Mouse (Mus musculus) adrenal gland, adult 18-20 months (tissue): ENCODE results near the gene Ucp3. TPM values are rescaled to one million over a fixed set of nuclear protein-coding genes. Genes with fewer than 3 reads are reported as not detected.
"Not testable (repeated sequence)": the region's sequence is repeated elsewhere in the genome, so short reads cannot be mapped to it uniquely, and the experiment has no call there.

Experiments
- DNase-seq, 2 experiments: peaks; one replicate each; pipeline ENCODE4 v3.0.0; 2021 to 2022; ENCODE audit warnings: low spot score in 2 of 2
- total RNA-seq, 2 experiments: library from RNA; stranded (reverse); gene quantifications; 1 replicate in 1 of 2; 2 replicates in 1 of 2; pipeline ENCODE4 v1.2.3; 2021

Gene Ucp3
- total RNA-seq, 2 experiments from 2014 or later: 19.5 to 30.1 TPM

DNA sequence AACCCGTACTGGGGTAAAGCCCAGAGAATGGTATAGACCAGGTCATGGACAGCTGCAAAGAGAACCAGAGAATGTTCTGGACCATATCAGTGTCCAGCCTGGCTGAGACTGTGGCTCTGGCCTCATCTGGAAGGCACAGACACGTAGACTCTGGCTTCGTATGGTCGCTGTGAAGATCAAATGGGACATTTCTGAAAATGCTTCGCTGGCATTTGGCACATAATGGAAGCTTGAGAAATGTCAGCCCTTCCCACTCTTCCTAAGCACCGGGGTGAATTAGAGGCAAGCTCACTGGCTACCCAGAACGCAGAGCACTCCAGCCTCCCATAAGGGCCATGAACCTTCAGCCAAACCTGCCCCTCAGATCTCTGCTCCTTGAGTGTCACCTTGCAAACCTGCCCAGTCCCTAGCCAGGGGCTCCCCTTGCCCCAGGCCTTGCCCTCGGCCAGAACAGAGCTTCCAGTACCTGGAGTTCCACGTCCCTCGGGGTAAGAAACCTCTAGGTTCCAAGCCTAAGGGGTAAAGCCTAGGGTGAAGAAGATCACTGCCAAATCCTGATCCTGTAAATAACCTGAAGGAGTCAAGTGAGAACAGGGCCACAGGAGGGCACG, 1.9 kb upstream of the Ucp3 start:
- DNase-seq: no peak

DNA sequence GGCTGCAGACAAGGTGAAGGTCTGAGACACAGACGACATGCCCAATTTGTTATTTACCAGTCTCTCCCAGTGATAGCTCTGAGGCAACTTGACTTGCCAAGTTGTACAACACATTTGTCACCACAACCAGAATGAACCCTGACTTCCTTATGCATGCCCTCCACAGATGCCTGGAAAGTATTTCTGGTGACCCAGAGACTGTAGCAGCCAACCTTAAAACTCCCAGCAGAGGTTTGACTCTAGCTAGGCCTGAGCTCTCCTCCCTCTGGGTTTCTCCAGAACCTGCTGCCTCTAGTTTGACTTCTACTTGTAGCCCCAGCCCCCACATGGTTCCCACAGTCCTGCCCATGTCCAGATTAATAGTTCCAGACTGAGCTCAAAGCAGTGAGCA, 1.4 kb upstream of the Ucp3 start:
- DNase-seq: no peak

DNA sequence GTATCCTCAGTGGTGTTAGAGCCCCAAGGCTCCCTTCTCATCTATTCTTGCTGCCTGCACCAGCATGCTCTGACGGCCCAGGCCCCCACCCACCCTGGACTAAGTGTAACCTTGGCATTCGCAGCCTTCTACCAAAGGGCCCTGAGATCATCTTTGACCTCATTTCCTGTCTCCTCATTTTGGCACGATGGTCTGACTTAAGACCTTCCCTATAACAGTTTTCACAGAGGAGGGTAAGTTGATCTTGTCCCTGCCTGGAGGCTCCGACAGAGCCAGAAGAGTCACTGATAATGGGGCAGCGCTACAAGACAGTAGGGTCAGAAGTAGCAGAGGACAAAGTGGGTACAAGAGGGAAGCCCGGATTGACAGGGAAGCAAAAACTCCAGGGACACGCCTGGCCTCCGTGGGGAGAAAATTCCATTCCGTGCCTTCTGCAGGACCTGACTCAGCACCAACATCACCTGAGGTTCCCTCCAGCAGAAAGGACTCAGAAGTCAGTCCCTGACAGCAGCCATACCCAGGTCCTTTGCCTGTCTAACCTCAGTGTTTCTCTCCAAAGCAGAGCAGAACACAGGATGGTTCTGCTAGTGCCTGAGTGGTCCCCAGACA, 1.2 kb downstream of the Ucp3 start:
- no peak for DNase-seq

DNA sequence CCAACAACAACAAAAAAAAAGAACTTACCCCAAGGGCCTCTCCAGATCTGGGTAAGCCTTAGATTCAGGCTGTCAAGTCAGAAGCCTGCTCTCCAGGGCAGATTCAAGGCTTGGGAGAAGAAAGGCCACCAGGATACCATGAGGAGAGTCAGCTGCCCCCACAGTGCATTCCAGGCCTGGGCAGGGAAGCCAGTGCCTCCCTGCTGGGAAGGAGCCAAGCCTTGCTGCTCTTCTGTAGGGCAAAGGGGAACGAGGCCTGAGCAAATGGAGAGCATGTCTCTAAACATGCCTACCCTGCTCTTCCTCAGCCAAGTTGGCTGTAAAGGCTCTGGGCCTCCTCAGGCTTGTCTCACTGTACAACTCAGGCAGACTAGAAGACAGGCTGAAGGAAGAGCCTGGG, 1.9 kb downstream of the Ucp3 start:
- no peak for DNase-seq

DNA sequence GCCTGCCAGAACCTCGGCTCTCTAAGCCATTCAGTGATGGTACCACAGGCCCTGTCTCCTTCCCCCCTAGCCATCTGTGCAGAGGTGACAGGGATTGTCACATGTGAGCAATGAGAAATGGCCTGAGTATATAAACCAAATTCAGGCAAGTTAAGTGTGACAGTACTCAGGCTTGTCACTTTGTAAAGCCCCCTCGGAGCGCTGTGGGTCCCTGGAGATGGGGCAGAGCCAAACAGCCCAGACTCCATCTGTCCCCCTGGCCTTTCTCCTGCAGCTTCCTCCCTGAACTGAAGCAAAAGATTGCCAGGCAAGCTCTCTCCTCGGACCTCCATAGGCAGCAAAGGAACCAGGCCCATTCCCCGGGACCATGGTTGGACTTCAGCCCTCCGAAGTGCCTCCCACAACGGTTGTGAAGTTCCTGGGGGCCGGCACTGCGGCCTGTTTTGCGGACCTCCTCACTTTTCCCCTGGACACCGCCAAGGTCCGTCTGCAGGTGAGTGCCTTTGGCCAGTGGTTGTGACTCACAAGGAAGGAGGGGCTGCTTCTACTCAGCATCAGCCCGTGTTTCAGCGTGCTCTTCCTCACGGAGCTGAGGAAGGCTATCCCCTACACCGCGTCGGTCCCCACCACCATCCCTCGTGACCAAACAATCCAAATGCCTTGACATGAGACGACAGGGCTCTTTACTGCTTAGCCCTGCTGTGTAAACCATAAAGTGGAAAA, 6.5 kb downstream of the Ucp3 start:
- DNase-seq: no peak

DNA sequence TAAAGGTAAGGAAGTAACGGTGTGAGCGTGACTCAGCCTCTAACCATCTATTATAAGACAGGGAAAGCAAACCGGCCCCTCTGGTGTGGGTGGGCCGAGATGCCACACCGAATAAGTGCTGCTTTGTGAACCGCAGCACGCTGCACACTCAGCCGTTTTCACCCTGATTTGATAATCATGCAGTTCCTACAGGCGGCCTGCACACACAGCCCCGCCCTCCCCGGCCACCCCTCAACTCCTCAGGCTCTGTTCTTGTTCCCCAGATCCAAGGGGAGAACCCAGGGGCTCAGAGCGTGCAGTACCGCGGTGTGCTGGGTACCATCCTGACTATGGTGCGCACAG, 7.0 kb downstream of the Ucp3 start:
- no peak for DNase-seq

DNA sequence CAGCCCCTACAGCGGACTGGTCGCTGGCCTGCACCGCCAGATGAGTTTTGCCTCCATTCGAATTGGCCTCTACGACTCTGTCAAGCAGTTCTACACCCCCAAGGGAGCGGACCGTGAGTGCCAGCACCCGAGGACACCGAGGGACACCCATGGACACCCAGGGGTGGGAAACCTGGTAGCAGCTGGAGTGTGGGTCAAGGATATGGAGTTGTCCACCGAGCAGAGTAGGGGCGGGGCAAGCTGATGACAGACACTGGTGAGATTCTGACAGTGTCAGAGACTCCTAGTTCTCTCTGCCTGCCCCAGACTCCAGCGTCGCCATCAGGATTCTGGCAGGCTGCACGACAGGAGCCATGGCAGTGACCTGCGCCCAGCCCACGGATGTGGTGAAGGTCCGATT, 7.4 kb downstream of the Ucp3 start:
- no peak for DNase-seq

DNA sequence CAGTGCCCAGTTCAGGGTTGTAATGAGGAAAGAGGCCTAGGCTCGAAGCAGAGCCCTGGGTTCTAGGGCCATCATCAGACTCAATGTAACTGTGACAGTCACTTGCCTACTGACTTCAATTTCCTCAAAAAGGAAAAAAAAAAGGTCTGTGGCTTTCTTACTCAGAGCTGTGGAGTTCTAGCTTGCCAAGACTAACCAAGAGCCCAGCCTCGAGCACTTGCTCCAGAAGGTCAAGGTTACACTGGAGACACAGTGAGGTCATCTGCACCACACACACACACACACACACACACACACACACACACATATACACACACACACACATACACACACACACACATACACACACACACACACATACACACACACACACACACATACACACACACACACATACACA, 9.3 kb downstream of the Ucp3 start:
- DNase-seq: not testable (repeated sequence)

DNA sequence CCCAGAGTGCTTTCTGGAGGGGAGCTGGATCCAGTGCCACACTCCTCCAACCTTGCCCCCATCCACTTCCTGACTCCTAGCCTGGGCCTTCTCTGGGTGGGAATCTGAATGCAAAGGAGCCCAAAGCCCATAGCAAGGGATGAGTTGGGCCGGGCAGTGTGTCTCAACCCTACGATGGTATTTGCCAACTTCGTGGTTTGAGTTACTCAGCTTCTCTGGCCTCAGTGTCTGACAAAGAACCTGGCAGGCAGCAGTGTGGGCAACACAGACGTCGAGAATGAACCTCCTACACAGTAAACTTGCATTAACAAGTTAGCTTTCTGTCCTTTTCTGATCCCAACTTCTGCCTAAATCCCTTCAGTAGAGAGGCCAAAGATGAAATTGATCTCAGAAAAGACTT, 11.7 kb downstream of the Ucp3 start:
- no peak for DNase-seq

DNA sequence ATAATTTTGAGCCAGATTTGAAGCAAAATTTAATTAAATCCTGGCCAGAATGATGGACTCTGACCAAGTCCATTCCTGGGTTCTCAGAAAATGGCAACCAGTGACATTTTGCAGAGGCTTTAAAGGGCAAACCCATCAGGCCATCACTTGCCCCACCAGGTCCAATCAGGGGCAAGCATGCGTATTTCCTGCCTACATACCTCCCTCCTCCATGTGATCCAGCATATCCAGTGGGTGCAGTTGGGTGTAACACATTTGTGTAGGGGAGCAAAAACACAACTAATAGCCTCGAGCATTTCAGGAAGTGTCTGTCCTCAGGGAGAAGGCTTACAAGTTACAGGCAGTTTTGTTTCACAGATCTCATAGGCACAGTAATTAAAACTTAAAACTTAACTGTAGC, 14.5 kb downstream of the Ucp3 start:
- DNase-seq: no peak

DNA sequence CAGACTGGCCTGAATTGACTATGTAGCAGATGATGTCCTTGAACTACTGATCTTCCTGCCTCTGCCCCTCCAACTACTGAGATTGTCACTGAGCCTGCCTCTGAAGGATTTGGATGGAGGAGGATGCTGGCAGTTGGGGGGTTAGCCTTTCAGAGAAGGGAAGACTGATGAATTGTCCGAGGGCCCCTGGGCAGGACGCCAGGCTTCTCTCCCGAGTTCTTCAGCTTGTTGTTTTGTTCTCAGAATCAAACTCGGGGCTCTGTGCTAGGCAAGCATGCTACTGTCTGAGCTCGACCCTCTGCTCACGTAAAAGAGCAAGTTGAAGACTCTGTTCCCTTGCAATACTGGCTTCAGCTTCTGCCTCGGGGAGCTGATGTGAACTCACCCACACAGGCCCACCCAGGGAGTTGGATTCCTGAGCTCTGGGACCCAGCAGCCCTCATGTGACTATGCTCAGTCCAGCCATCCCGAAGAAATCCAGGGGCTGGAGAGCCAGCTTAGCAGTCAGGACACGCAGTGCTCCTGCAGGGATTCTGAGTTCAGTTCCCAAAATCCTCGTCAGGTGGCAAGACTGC, 15.8 kb downstream of the Ucp3 start:
- DNase-seq: no peak

DNA sequence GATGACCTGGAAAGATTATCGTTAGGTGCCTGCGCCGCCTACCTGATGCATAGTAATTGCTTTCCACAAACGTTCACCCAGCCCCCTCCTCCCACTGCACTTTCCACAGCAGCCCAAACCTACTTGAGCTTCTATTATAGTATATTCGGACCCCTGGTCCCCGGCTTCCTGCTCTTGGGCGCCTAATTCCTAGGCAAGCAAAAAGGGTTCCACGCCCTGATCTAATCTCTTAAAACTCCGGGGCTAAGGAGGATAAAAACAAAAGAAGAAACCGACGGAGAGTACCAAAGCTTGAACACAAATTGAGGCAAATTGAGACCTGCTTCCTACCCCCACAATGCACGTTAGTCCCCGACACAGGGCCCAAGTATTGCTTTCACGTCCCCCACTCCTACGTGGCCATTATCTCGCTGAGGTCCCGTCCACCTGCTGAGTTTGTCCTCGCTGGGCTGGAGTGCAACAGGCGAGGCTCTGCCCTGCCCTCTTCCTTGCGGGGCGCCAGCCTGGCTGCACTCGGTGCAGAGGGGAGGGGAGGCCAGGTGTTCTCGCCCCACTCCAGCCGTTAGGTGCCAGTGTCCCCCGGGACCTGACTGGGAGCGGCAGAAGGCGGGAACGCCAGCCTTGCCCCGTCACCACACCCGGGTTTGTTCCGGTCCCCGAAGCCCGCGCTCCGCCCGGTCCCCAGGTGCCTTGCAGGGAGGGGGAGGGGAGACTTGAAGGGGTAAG, 19.8 kb downstream of the Ucp3 start:
- DNase-seq: no peak

DNA sequence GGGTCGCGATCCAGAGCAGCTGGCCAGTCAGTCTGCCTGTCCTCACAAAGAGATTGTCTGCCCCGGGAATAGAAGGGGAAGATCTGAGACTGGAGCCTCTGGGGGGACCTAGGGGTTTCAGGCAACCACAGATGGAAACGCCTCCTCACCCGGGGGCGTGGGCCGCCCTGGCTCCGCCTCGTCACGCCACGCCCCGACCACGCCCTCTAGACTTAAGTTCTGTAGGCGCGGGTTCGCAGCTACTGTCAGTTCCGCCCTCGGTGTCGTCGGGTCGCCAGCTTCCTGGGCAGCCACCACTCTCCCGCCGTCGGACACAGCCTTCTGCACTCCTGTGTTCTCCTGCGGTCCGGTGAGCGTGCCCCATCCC, 20.3 kb downstream of the Ucp3 start, which contains the start of gene Ucp2:
Gene Ucp2, plus strand, starts transcription at position 221 of the 367 bp plus-strand sequence.
- peak; percentile 87 to 92 for DNase-seq

DNA sequence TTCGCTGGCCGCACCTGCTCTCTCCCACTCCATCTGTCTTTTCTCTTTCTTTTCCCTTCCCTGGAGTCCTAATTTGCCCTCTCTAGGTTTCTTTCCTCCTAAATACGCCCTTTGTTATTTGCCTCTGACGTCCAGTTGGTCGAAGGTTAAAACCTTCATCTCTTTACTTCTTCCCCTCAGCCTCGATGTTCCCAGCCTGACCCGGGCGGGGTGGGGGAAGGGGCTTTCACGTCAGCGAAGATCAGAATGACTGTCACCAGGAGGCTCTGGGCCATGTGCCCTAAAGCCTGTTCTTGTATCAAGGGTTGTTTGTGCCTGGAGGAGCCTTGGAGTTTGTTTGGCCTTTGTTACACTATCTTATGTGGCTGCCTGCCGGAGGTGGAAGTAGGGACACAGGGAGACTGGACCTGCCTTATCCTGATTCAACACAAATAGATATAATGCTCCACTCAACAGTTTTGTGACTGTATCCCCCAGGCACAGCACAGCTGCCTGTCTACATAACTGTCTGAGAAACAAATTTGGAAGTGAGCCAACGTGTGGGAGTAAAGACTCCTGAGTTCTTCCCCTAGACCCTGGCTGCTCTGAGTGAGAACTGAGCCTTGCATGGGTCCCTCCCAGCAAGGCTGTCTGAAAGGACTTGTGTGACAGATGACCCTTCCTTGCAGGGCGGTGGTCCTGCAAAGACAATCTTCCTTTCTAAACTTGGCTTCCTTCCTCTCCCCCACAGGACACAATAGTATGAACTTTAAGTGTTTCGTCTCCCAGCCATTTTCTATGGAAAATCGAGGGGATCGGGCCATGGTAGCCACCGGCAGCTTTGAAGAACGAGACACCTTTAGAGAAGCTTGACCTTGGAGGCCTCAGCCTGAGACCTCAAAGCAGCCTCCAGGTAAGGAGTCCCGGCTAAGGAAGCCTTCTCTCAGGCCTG, 21.0 kb downstream of the Ucp3 start:
- DNase-seq: peak; percentile 30 to 44

DNA sequence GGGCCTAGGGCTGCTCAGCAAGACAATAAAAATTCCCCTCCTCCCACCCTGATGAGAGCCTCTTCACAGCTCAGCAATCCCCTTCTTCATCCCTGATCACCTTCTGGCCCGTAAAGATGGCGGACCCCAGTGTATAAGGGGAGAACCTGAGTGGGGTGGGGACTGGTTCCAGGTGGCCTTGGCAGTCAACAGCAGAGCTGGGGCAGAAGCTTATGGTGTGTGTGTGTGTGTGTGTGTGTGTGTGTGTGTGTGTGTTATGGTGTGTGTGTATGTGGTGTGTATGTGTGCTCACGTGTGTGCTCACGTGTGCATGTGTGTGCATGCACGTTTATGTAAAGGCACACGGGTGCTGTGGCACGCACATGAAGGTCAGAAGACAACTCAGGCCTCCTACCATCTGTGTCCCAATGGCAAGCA, 21.6 kb downstream of the Ucp3 start:
- DNase-seq: peak in 1 of 2 experiments; percentile 20

DNA sequence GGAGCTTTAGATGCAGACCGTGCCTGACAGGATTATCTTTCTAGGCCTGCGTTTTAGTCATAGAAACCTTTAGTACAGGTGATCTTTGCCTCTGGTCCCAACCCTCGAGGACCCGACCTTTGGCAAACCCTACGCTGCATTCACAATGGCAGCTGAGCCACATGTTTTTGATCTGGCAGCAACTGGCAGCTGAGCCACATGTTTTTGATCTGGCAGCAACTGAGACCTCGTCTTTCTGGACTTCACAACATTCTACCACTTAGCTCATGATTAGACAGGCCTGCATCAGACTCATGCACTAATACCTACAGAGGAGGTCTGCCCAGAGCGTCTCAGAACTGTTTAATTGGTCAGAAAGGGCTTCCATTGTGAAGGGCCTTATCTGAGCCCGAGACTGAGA, 22.3 kb downstream of the Ucp3 start:
- DNase-seq: peak in 1 of 2 experiments; percentile 26

DNA sequence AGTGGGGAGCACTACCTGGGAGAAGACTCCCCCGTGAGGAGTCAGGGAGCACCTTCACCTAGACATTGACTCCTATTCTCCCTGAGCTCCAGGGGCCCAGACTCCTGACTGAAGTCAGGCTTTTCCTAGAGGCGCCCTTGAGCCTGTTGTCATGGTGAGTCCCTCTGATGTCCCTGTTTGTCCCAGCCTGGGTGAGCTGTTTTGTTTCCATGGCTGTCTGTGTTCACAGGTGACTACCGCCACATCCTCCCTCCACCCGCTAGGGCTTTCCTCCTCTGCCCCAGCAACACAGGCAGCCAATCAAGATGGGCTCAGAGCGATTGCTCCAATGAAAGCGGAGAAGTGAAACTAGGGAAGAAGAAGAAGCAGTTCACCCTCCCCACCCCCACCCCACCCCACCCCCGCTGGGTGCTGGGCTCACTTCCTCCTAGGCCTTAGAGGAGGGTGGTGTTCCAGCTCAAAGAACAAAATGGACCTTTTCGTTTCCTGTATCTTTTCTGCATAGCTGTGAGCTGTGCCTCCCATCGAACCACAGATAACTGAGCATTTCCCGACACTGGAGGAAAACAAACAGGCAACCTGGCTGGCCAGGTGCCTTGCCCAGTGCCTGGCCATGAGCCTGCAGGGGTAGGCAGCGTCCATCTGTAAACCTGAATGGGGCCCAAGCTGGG, 22.9 kb downstream of the Ucp3 start:
- DNase-seq: peak; percentile 31 to 52

DNA sequence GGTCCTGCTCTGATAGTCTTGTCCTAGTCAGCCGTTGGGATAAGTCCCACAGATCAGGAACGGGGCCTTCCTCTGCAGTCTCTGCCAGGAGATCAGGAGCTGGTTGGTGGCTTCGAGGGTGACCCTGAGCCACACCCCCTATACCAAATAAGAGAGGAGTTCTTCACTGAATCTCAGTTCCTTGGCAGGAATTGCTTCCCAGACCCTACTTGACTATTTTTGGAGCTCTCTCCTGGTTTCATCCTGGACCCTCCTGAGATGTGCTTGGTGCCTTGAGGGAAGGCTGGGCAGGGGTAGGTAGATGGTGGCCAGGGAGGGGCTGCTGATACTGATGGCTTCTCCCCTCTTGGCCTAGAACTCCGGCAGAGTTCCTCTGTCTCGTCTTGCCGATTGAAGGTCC, 23.6 kb downstream of the Ucp3 start:
- DNase-seq: no peak

DNA sequence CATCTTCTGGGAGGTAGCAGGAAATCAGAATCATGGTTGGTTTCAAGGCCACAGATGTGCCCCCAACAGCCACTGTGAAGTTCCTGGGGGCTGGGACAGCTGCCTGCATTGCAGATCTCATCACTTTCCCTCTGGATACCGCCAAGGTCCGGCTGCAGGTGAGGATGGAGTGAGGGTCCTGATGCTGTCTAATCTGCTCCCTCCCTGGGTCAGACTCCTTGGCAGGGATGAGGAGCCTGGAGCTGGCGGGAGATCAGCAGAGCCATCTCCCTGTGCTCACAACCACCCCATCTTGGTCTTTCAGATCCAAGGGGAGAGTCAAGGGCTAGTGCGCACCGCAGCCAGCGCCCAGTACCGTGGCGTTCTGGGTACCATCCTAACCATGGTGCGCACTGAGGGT, 24.0 kb downstream of the Ucp3 start:
- DNase-seq: no peak

DNA sequence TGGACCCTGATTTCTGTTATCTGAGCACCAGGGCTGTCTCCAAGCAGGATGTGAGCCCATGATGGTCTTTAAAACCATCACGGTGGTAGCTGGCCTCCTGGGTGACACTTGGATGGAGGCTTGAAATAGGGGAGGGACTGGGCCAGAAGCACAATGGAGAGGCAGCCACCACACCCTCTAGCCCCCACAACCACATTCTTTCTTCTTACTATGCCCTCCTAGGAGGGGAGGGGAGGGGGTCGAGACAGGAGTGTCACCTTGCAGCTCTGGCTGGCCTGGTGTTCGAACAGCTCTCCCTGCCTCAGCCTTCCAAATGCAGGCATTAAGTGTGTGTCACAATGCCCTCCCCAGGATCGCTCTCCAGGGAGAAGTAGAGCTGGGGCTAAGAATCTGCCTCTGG, 24.6 kb downstream of the Ucp3 start:
- no peak for DNase-seq
